Mouse (Mus musculus) neutrophil, adult 5-6 weeks (primary cell): ENCODE measurements at regions not wholly inside any gene's neighbourhood (a gene's known extent, or its start where the extent isn't known, plus 50 kb on each side); places are given as distances from the start of the nearest gene placed in this dataset.

Source experiments
- ATAC-seq: fragments of 151-379, 151-347 bp; 2 replicates; pipeline ENCODE4 v1.8.0; 2017; ENCODE audit warnings: mild to moderate bottlenecking, moderate TSS enrichment; ENCODE audit not compliant: insufficient number of reproducible peaks, poor library complexity, low FRiP score, severe bottlenecking; ENCODE audit errors: extremely low read depth

- ATAC-seq = no peak
Measured at GRCm38 (mm10) chr4:9218380-9218779, 979.5 kb upstream of the Car8 start.

- ATAC-seq = no peak
Measured at GRCm38 (mm10) chr4:9208606-9209005, 969.8 kb upstream of the Car8 start.

- ATAC-seq = no peak
Measured at GRCm38 (mm10) chr4:9200012-9200411, 961.2 kb upstream of the Car8 start.

- ATAC-seq = no peak
Measured at GRCm38 (mm10) chr4:9196435-9196834, 957.6 kb upstream of the Car8 start.

- ATAC-seq = no peak
Measured at GRCm38 (mm10) chr4:9193121-9193520, 954.3 kb upstream of the Car8 start.

- ATAC-seq = no peak
Measured at GRCm38 (mm10) chr4:9185156-9185875, 946.5 kb upstream of the Car8 start.

GRCm38 (mm10) chr4:9184451-9185121 lies 945.7 kb upstream of the Car8 start:
- ATAC-seq = no peak

GRCm38 (mm10) chr4:9174365-9174764 lies 935.5 kb upstream of the Car8 start:
- ATAC-seq = no peak

GRCm38 (mm10) chr4:9162374-9162773 lies 923.5 kb upstream of the Car8 start:
- no peak for ATAC-seq

- ATAC-seq = no peak
Measured at GRCm38 (mm10) chr4:9161814-9162133, 922.9 kb upstream of the Car8 start.

GRCm38 (mm10) chr4:9161068-9161813 lies 922.4 kb upstream of the Car8 start:
- no peak for ATAC-seq

- no peak for ATAC-seq
Measured at GRCm38 (mm10) chr4:9147732-9148131, 908.9 kb upstream of the Car8 start.

- ATAC-seq = no peak
Measured at GRCm38 (mm10) chr4:9144226-9145215, 905.7 kb upstream of the Car8 start.

GRCm38 (mm10) chr4:9143087-9143486 lies 904.2 kb upstream of the Car8 start:
- ATAC-seq = no peak

GRCm38 (mm10) chr4:9141946-9142683 lies 903.3 kb upstream of the Car8 start:
- no peak for ATAC-seq

GRCm38 (mm10) chr4:9140691-9141090 lies 901.9 kb upstream of the Car8 start:
- ATAC-seq = no peak

- ATAC-seq = no peak
Measured at GRCm38 (mm10) chr4:9136657-9137056, 897.8 kb upstream of the Car8 start.

- no peak for ATAC-seq
Measured at GRCm38 (mm10) chr4:9136188-9136569, 897.3 kb upstream of the Car8 start.
